Mouse (Mus musculus): ENCODE results near the gene Il11ra1. TPM values are rescaled to one million over a fixed set of nuclear protein-coding genes. Genes with fewer than 3 reads are reported as not detected.
A peak's percentile ranks its signal among the peaks of the same experiment; 100 is the strongest.
"Not testable (repeated sequence)": the region's sequence is repeated elsewhere in the genome, so short reads cannot be mapped to it uniquely, and the experiment has no call there.

Il11ra1 gene
- polyA plus RNA-seq, 1 experiment from 2014 or later: 136 TPM

DNA sequence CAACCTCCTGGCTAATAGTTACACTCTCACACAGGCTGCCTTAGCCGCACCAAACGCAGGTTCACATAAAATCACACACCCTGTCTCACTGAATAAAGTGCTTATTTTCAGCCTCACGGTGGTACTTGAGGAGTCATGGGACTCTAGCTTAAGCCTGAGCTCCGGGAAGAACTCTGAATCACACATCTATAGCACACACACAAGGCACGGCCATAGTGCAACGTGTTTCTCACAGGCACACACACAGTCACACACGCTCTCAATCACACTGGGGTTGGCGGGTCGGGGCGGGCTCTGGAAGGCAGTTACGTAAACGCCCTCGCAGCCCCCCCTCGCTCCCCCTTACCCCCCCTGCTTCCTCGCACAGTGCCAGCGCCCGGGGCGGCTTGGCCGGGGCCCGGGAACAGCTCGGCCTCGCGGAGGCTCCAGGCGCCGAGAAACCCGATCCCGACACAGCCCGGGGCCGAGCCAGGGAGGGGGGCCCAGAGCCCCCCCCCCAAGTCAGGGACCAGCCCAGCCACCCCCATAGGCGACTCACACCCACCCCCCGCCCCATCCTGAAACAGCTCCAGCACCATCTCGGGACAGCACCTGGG lies 1.3 kb upstream of the Il11ra1 start:
- H3K36me3 ChIP-seq; ATAC-seq (ENCODE audit: borderline replicate concordance, extremely low read depth, low FRiP score, low TSS enrichment); H3K9me3 ChIP-seq; H3K4me1 ChIP-seq; H3K27ac ChIP-seq; H3K4me3 ChIP-seq; H3K27me3 ChIP-seq; H3K9ac ChIP-seq: not testable (repeated sequence)
- peak overlapping the region; percentile 24; the same call in 1 of the 2 replicates for H3K4me2 ChIP-seq
- WGBS: 5% methylated on average over 25 of the region's 32 CpGs

DNA sequence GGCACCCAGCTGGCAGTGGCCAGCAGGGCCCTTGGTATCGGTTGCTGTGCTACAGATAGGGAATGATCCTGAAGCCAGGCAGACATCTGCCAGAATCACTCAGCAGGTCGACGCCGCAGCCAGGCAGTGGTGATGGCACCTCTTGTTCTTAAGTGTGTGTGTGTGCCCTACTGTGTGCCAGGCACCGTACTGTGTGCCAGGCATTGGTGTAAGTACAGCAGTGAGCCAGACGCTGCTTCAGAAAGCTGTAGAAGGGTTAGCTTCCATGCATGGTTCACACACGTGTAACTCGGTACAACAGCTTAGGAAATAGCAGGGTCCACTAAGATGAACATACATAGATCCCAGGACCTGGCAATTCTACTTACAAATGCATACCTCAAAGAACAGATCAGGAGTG lies 435 bp downstream of the Il11ra1 start:
- whole genome bisulfite sequencing: 89% methylated on average over 4 of the region's 8 CpGs
- ATAC-seq (ENCODE audit: borderline replicate concordance, extremely low read depth, low FRiP score, low TSS enrichment); H3K9ac ChIP-seq: not testable (repeated sequence)

DNA sequence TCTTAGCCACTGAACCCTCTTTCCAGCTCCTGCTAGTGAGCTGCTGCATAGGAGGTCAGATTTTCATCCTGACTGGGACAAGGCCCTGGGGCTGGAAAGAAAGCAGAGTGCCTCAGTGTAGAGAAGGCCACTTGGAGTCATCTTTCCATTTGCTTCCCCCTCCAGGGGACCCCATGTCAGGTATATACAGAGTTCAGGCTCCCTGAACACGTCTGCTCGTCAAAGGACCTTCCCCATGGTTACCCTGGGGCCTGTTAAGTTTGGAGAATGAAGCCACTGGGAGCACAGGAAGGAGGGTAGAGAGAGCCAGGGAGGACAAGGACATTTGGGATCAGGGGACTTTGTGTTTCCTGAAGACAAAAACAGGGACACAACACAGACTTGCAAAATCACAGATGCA lies 2.4 kb downstream of the Il11ra1 start:
- not testable (repeated sequence) for H3K9me3 ChIP-seq; ATAC-seq (ENCODE audit: borderline replicate concordance, extremely low read depth, low FRiP score, low TSS enrichment); H3K36me3 ChIP-seq; H3K4me3 ChIP-seq; H3K27ac ChIP-seq; H3K4me2 ChIP-seq; H3K9ac ChIP-seq; H3K27me3 ChIP-seq
- H3K4me1 ChIP-seq: peaks cover 10% of the 10 kb centered on the region; the same call in 1 of the 2 replicates
- 71% methylated on average over 2 of the region's 2 CpGs for WGBS

More for the DNA sequence above, 435 bp downstream of the Il11ra1 start:
- H3K4me2 ChIP-seq, H3K9me3 ChIP-seq, H3K4me3 ChIP-seq, H3K27me3 ChIP-seq, H3K4me1 ChIP-seq, H3K36me3 ChIP-seq, H3K27ac ChIP-seq: not testable (repeated sequence)

DNA sequence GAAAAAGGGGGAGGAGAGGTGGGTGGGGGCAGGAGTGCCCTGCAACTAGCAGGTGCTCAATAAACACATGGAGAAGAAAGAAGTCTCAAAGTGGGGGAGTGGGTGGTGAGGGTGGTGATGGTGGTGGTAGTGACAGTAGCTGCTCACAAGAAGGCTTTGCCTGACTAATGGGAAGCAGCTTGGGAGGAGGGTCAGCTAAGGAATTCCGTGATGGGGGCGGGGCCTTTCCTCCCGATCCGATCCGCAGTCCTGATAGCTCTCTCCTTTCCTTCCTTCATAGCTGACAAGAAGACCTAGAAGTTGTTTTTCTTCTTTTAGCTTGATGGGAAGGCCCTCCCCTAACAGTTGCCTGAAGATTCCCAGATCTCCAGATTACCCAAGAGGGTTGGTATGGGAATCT lies 4.9 kb downstream of the Il11ra1 start:
- Histone ChIP-seq H3K4me3 (no peak overlapping the region), H3K27ac (no peak overlapping the region), H3K36me3 (no peaks in the 10 kb centered on the region), H3K9ac (no peak overlapping the region), H3K9me3 (no peaks in the 10 kb centered on the region), H3K4me1 (peaks cover 16% of the 10 kb centered on the region; the same call in 1 of the 2 replicates), H3K4me2 (no peak overlapping the region), H3K27me3 (peaks cover 7% of the 10 kb centered on the region; the same call in 1 of the 2 replicates)
- 0% methylated on average over 5 of the region's 5 CpGs for WGBS
- no peak for ATAC-seq (ENCODE audit: borderline replicate concordance, extremely low read depth, low FRiP score, low TSS enrichment)

DNA sequence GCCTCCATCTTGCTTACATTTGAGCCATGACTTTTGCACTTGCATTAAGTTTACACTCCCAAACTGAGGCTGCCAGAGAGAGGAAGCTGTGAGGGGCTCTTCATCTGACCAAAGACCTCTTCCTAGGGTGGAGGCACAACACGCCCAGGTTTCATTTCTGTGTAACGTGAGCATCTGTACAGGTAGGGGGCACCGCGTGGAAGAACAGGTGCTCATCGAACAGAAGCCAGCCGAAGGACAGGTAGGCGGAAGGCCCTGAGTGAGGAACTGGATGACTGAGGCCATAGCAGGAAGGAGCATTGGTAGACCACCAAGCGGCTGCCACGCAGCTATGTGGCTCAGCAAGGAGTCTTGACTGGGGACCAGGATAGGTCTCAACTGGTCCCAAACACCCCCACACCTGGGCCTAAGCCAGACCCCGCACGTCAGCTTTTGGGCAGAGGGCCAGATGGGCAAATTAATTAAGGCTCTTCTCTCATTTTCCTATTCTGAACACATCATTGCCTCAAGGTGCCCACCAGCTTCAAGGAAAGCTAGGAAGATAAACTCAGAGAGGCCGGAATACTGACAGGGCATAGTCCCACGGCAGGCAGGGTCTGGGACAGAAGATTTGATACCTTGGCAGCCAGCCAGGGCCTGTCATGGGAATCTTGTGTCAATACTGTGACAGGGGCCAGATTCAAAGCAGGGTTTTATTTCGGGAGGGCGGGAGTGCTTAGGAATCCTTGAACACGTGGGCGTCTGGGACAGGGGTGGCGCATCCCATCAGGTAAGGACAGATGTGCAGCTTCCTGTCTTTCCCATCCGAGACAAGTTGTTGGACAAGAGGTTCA lies 6.3 kb downstream of the Il11ra1 start:
- no peaks in the 10 kb centered on the region for H3K9me3 ChIP-seq
- H3K4me3 ChIP-seq: no peak overlapping the region
- no peak overlapping the region for H3K27ac ChIP-seq
- H3K36me3 ChIP-seq: no peaks in the 10 kb centered on the region
- H3K4me2 ChIP-seq: no peak overlapping the region
- H3K9ac ChIP-seq: no peak overlapping the region
- H3K4me1 ChIP-seq: peaks cover 16% of the 10 kb centered on the region; the same call in 1 of the 2 replicates
- WGBS: 51% methylated on average over 19 of the region's 19 CpGs
- 0 out of 2 replicates have a peak, but pooled peaks have one; percentile 37 for ATAC-seq (ENCODE audit: borderline replicate concordance, extremely low read depth, low FRiP score, low TSS enrichment)
- H3K27me3 ChIP-seq: peaks cover 7% of the 10 kb centered on the region; the same call in 1 of the 2 replicates

DNA sequence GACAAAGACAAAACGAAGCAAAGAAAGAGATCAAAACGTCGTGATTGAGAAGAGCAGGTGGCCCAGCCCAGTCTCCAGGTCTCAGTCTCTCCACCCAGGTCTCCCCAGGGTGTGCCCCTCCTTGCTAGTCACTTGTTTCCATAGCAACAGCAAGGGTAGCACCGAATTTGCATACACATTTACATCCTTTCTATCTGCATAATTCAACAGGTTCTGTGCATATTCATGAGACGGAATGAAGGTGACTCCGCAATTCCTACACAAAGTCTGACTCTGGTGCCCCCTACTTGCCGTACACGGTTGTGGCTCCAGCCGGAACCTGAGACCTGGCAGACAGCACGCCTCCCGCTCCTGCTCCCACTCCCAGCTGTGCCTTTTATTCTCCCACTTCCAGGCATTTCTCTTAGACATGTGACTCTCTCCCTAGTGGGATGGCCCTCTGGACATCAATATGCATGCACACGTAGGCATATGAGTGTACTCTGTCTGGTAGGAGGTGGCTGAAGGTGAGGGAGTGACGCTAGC lies 7.3 kb downstream of the Il11ra1 start:
- H3K4me2 ChIP-seq: peak overlapping the region; percentile 13; the same call in 1 of the 2 replicates
- WGBS: 4% methylated on average over 13 of the region's 13 CpGs
- H3K4me3 ChIP-seq: no peak overlapping the region
- no peaks in the 10 kb centered on the region for H3K9me3 ChIP-seq
- peaks cover 7% of the 10 kb centered on the region; the same call in 1 of the 2 replicates for H3K27me3 ChIP-seq
- H3K27ac ChIP-seq: no peak overlapping the region
- ATAC-seq (ENCODE audit: borderline replicate concordance, extremely low read depth, low FRiP score, low TSS enrichment): peak; percentile 41; the same call in 1 of the 2 replicates
- peaks cover 23% of the 10 kb centered on the region for H3K4me1 ChIP-seq
- H3K9ac ChIP-seq: no peak overlapping the region
- H3K36me3 ChIP-seq: no peaks in the 10 kb centered on the region

DNA sequence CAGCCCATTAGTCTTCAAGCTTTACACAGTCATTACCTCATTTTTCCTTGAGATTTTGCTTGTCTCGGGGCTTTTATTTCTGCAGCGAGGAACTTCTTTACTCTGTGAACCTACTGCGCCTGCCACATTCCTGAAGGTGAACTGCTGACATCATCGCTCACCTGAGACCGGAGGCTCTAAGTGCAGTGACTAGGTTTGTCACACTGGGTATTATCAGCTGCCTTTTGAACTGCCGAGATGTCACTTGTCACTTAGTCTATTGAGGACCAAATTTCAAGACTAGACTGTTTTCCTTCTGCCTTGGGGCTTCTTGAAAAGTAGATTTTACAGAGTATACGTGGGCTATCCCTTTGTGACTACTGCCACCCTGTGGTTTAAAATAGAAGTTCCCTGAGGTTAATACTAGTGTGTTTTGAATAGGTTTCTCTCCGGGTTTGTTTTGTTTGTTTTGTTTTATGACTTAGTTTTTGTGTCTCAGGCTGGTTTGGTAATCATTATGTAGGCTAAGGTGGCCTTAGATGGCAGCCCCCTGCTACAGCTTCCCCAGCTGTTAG lies 8.5 kb downstream of the Il11ra1 start:
- Histone ChIP-seq H3K36me3 (no peaks in the 10 kb centered on the region), H3K4me2 (peak overlapping the region; percentile 13; the same call in 1 of the 2 replicates), H3K4me3 (no peak overlapping the region), H3K27me3 (peaks cover 7% of the 10 kb centered on the region; the same call in 1 of the 2 replicates), H3K27ac (no peak overlapping the region), H3K9me3 (no peaks in the 10 kb centered on the region), H3K9ac (no peak overlapping the region), H3K4me1 (peaks cover 30% of the 10 kb centered on the region)
- 21% methylated on average over 8 of the region's 8 CpGs for WGBS
- no peak for ATAC-seq (ENCODE audit: borderline replicate concordance, extremely low read depth, low FRiP score, low TSS enrichment)

DNA sequence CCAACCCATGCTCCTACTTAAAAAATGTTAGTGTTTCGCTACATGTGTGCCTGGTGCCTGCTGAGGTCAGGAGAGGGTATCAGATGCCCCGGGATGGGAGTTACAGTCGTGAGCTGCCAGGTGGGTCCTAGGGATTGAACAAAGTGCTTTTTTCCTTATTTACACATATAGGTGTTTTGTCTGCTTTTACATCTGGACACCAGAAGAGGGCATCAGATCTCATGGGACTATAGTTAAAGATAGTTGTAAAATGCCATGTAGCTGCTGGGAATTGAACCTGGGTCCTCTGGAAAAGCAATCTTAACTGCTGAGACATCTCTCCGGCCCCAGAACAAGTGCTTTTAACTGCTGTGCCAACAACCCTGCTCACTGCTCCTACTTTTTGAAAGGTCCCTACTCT lies 10.4 kb downstream of the Il11ra1 start:
- Histone ChIP-seq H3K4me2 (no peak overlapping the region), H3K4me3 (no peak overlapping the region), H3K27ac (no peak overlapping the region), H3K27me3 (peaks cover 4% of the 10 kb centered on the region; the same call in 1 of the 2 replicates), H3K4me1 (peaks cover 35% of the 10 kb centered on the region), H3K36me3 (peaks cover 2% of the 10 kb centered on the region; the same call in 1 of the 2 replicates), H3K9me3 (no peaks in the 10 kb centered on the region), H3K9ac (no peak overlapping the region)
- 50% methylated on average over 4 of the region's 4 CpGs for WGBS
- ATAC-seq (ENCODE audit: borderline replicate concordance, extremely low read depth, low FRiP score, low TSS enrichment): no peak

DNA sequence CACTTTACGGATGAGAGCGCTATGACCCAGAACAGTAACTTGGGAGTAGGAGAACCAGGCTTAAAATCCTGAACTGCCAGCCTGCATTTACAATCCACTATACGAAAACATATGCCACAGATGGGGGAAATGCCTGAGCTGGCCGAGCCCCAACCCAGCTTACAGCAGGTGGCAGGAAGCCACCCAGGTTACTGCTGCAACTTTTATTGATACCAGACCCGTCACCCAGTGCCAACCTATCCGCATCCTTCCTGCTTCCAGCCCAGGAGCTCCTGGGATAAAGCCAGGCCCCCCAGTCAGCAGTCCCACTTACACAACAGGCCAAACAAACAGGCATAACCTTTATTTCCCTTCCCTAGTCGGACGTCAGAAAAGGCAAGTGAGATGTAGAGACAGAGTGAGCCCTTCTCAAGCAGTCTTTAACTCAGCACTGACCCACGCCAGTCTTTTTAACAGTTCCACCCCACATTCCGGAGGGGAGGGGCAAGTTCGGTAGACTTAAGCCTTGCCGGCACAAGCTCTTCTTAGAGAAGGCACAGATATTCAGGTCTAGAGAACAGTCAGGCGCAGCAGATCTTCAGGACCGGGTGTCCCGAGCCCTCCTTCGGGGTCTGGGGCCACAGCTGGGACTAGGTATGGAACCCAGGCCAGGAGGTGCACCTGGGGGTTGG lies 12.1 kb downstream of the Il11ra1 start:
- H3K4me2 ChIP-seq: peak overlapping the region; percentile 95
- no peak for ATAC-seq (ENCODE audit: borderline replicate concordance, extremely low read depth, low FRiP score, low TSS enrichment)
- H3K4me3 ChIP-seq: peak overlapping the region; percentile 88
- no peaks in the 10 kb centered on the region for H3K9me3 ChIP-seq
- 64% methylated on average over 16 of the region's 16 CpGs for WGBS
- H3K27ac ChIP-seq: no peak overlapping the region; the same call in 1 of the 2 replicates
- peak overlapping the region; percentile 97 for H3K9ac ChIP-seq
- no peaks in the 10 kb centered on the region for H3K27me3 ChIP-seq
- peaks cover 5% of the 10 kb centered on the region; the same call in 1 of the 2 replicates for H3K36me3 ChIP-seq
- H3K4me1 ChIP-seq: peaks cover 30% of the 10 kb centered on the region

DNA sequence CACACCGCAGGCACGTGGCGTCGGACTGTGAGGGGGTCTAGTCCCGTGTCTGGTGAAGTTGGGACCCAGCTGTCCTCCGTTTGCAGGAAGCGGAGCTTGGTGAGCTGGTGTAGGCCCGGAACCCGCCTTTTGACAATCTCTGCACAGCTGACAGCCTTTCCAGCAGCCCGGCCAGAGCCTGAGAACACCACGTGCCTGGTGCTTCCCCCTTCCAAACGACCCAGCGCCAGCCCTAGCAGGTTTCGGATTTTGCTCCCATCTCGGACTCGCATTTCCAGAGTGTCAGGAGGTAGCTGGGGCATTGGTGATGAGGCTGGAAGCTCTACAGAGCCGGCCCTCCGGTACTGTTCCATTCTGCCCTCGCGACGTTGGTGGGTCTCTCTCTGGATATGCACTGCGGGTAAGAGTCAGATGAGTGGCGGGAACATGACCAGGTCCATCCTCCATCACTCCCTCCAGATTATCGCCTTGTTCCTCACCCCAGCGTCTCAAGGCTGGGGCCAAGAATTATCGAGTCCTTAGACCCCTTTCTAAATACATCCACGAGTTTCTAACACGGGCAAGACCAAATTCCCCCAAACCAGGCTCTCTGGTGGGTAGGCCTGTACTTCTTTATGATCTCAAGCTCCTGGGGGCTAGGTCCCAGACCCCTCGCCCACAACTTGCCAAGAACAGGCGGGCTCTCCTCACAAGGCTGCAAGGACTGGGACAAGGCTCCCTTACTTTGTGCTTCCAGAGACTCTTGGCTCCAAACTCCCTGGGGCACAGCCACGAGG lies 12.8 kb downstream of the Il11ra1 start:
- Histone ChIP-seq H3K27me3 (no peaks in the 10 kb centered on the region), H3K4me3 (peak overlapping the region; percentile 88), H3K9ac (peak overlapping the region; percentile 97), H3K9me3 (no peaks in the 10 kb centered on the region), H3K4me1 (peaks cover 25% of the 10 kb centered on the region), H3K4me2 (peak overlapping the region; percentile 95), H3K36me3 (peaks cover 10% of the 10 kb centered on the region; the same call in 1 of the 2 replicates), H3K27ac (peak overlapping the region; percentile 82)
- peak; percentile 15; the same call in 1 of the 2 replicates for ATAC-seq (ENCODE audit: borderline replicate concordance, extremely low read depth, low FRiP score, low TSS enrichment)
- 29% methylated on average over 31 of the region's 31 CpGs for WGBS
